Mouse (Mus musculus): ENCODE measurements around the gene H2-D1. TPM values are rescaled to one million over a fixed set of nuclear protein-coding genes. Genes with fewer than 3 reads are reported as not detected.

The H2-D1 gene
- total and polyA plus RNA-seq, 3 experiments: 60.1 to 97.9 TPM; not detected in 1

GRCm38 (mm10) chr17:35213071-35213470 lies 49.5 kb upstream of the H2-D1 start:
- DNase-seq (ENCODE audit: low read depth, low spot score): no peak
- TF ChIP-seq NRF1 (IDR thresholded peaks at IDR 0.05; ENCODE audit: insufficient read depth, low read depth, low read length, poor library complexity, severe bottlenecking): no peak
- TF ChIP-seq MXI1 (IDR thresholded peaks at IDR 0.05; ENCODE audit: low read depth, low read length): no peak
- no peak for TF ChIP-seq MAFK (IDR thresholded peaks at IDR 0.05; ENCODE audit: borderline replicate concordance, low read depth, low read length)
- no peak for TF ChIP-seq MYB (IDR thresholded peaks at IDR 0.05; ENCODE audit: low read depth, low read length)
- no peak overlapping the region for H3K4me3 ChIP-seq (ENCODE audit: control insufficient read depth in 1 of 2, insufficient read depth in 1 of 2, low read depth in 2 of 2, low read length in 2 of 2)
- H3K36me3 ChIP-seq (ENCODE audit: control insufficient read depth in 1 of 2, insufficient read depth in 2 of 2, low read length in 2 of 2): peaks cover 0 to 18% of the 10 kb centered on the region in 2 experiments; a peak in 2 of 4 replicates
- H3K4me1 ChIP-seq (ENCODE audit: control insufficient read depth in 1 of 2, insufficient read depth in 2 of 2, low read length in 2 of 2): peaks cover 7 to 28% of the 10 kb centered on the region in 2 experiments
- H3K9me3 ChIP-seq (replicated peaks; ENCODE audit: insufficient read depth, low read length): no peaks in the 10 kb centered on the region
- no peak overlapping the region for H3K9ac ChIP-seq (ENCODE audit: control insufficient read depth, low read depth, low read length, poor library complexity, severe bottlenecking)
- no peaks in the 10 kb centered on the region; the same call in 1 of the 2 replicates for H3K79me2 ChIP-seq (ENCODE audit: control insufficient read depth, insufficient read depth, low read length, poor library complexity)
- H3K27ac ChIP-seq (ENCODE audit: control insufficient read depth, low read depth, low read length): no peak overlapping the region
- no peaks in the 10 kb centered on the region for H3K27me3 ChIP-seq (ENCODE audit: control insufficient read depth in 1 of 2, insufficient read depth in 2 of 2, low read length in 2 of 2)

DNA sequence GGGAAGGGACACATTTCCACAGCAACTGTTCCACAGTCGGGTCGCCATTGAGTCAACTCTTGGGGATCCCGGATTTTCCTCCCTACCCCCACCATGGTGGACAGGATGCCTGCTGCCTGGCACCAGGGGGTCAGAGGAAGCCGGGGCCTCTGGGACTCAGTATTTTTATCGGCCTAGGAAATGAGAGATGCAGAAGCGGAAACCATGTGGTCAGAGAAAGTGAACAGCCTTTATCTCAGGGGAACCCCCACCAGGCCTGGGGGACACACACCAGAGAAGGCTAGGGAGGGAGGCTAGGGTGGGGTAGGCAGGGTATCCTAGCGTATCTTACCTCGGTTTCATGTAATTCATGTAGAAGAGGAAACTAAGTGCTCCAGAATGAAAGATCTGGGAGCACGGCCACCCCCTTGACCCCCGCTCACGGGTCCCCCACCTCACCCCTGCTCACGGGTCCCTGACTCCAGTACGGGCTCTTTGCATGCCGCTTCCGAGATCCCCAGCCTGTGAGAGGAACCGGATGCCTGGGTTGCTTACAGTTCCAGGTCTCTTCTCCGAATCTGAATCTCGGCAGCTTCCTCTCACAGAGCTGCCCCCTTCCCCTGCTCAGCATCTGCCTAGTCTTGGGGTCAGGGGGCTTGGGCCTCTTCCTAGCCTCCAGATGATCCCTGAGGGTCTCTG lies 43.9 kb upstream of the H2-D1 start:
- Histone ChIP-seq H3K4me1 (ENCODE audit: control insufficient read depth in 1 of 2, insufficient read depth in 2 of 2, low read length in 2 of 2) (peaks cover 6 to 30% of the 10 kb centered on the region in 2 experiments), H3K79me2 (ENCODE audit: control insufficient read depth, insufficient read depth, low read length, poor library complexity) (no peaks in the 10 kb centered on the region; the same call in 1 of the 2 replicates), H3K27ac (ENCODE audit: control insufficient read depth, low read depth, low read length) (peak overlapping the region; percentile 94), H3K27me3 (ENCODE audit: control insufficient read depth in 1 of 2, insufficient read depth in 2 of 2, low read length in 2 of 2) (no peaks in the 10 kb centered on the region), H3K4me3 (ENCODE audit: control insufficient read depth in 1 of 2, insufficient read depth in 1 of 2, low read depth in 2 of 2, low read length in 2 of 2) (peak overlapping the region in 1 of 2 experiments; percentile 16; a peak in 1 of 4 replicates), H3K36me3 (ENCODE audit: control insufficient read depth in 1 of 2, insufficient read depth in 2 of 2, low read length in 2 of 2) (peaks cover 0 to 27% of the 10 kb centered on the region in 2 experiments; a peak in 3 of 4 replicates), H3K9ac (ENCODE audit: control insufficient read depth, low read depth, low read length, poor library complexity, severe bottlenecking) (peak overlapping the region; percentile 61), H3K9me3 (replicated peaks; ENCODE audit: insufficient read depth, low read length) (no peaks in the 10 kb centered on the region)
- peak; percentile 85 for DNase-seq (ENCODE audit: low read depth, low spot score)
- TF ChIP-seq GABPA (IDR thresholded peaks at IDR 0.05; ENCODE audit: low read depth, low read length): no peak
- TF ChIP-seq MEF2A (IDR thresholded peaks at IDR 0.05; ENCODE audit: extremely low read depth, insufficient replicate concordance, low read depth, low read length, poor library complexity, severe bottlenecking): 0 out of 2 replicates have a peak, but pooled peaks have one; percentile 33
- TF ChIP-seq HCFC1 (IDR thresholded peaks at IDR 0.05; ENCODE audit: low read depth, low read length): no peak
- no peak for TF ChIP-seq CHD1 (IDR thresholded peaks at IDR 0.05; ENCODE audit: low read depth, low read length)
- TF ChIP-seq EP300 (IDR thresholded peaks at IDR 0.05; ENCODE audit: low read depth in 1 of 2, low read length in 2 of 2): peak; percentile 74 to 86
- TF ChIP-seq SMC3 (IDR thresholded peaks at IDR 0.05; ENCODE audit: low read depth, low read length): no peak
- peak; percentile 83; the same call in 1 of the 2 replicates for TF ChIP-seq MAZ (IDR thresholded peaks at IDR 0.05; ENCODE audit: low read depth, low read length)
- TF ChIP-seq TCF12 (IDR thresholded peaks at IDR 0.05; ENCODE audit: low read depth, low read length): peak; percentile 56; the same call in 1 of the 2 replicates
- TF ChIP-seq UBTF (IDR thresholded peaks at IDR 0.05; ENCODE audit: borderline replicate concordance, insufficient read depth, low read depth, low read length): no peak
- TF ChIP-seq MAX (IDR thresholded peaks at IDR 0.05; ENCODE audit: low read length): peak; percentile 52
- TF ChIP-seq GATA1 (IDR thresholded peaks at IDR 0.05; ENCODE audit: low read depth, low read length): peak; percentile 75
- no peak for TF ChIP-seq JUND (IDR thresholded peaks at IDR 0.05; ENCODE audit: low read depth, low read length)
- 0 out of 2 replicates have a peak, but pooled peaks have one; percentile 12 for TF ChIP-seq TBP (IDR thresholded peaks at IDR 0.05; ENCODE audit: low read depth, low read length)
- TF ChIP-seq USF1 (IDR thresholded peaks at IDR 0.05; ENCODE audit: low read depth, low read length): peak; percentile 55; the same call in 1 of the 2 replicates
- peak; percentile 81 for TF ChIP-seq MYC (IDR thresholded peaks at IDR 0.05; ENCODE audit: low read depth, low read length)
- peak in 1 of 2 experiments; percentile 27; a peak in 1 of 4 replicates for TF ChIP-seq POLR2A (IDR thresholded peaks at IDR 0.05; ENCODE audit: control insufficient read depth in 1 of 2, insufficient read depth in 1 of 2, low read depth in 1 of 2, low read length in 2 of 2, poor library complexity in 1 of 2)
- TF ChIP-seq RCOR1 (IDR thresholded peaks at IDR 0.05; ENCODE audit: low read depth, low read length): peak; percentile 36; the same call in 1 of the 2 replicates
- no peak for TF ChIP-seq KAT2A (conservative IDR thresholded peaks at IDR 0.05; ENCODE audit: low read depth, low read length)
- 0 out of 2 replicates have a peak, but pooled peaks have one; percentile 13 for TF ChIP-seq NELFE (IDR thresholded peaks at IDR 0.05; ENCODE audit: low read depth, low read length)
- TF ChIP-seq MYB (IDR thresholded peaks at IDR 0.05; ENCODE audit: low read depth, low read length): no peak
- 0 out of 2 replicates have a peak, but pooled peaks have one; percentile 20 for TF ChIP-seq ELF1 (IDR thresholded peaks at IDR 0.05; ENCODE audit: low read depth, low read length)
- no peak for TF ChIP-seq POLR2AphosphoS5 (IDR thresholded peaks at IDR 0.05; ENCODE audit: borderline replicate concordance, low read depth, low read length)
- TF ChIP-seq MXI1 (IDR thresholded peaks at IDR 0.05; ENCODE audit: low read depth, low read length): peak; percentile 43; the same call in 1 of the 2 replicates
- peak; percentile 85 for TF ChIP-seq ETS1 (IDR thresholded peaks at IDR 0.05; ENCODE audit: low read depth, low read length)
- TF ChIP-seq BHLHE40 (IDR thresholded peaks at IDR 0.05; ENCODE audit: borderline replicate concordance, low read depth, low read length): peak; percentile 57; the same call in 1 of the 2 replicates
- TF ChIP-seq CHD2 (IDR thresholded peaks at IDR 0.05; ENCODE audit: low read length): peak; percentile 24; the same call in 1 of the 2 replicates
- TF ChIP-seq SIN3A (IDR thresholded peaks at IDR 0.05; ENCODE audit: low read length): peak; percentile 81
